Mouse (Mus musculus) forebrain, postnatal 0 days (tissue): ENCODE results near the gene Nup133. TPM values are rescaled to one million over a fixed set of nuclear protein-coding genes. Genes with fewer than 3 reads are reported as not detected.

Source experiments
- ATAC-seq: fragments of 200-750 bp; cut with Nextera tagmentation; 2 replicates; pipeline ENCODE4 v1.8.0; 2017; ENCODE audit warnings: mild to moderate bottlenecking, moderate library complexity
- DNase-seq: peaks from one replicate; pipeline ENCODE4 v3.0.0-alpha.2; 2015
- H3K27ac ChIP-seq: fragments of 300-500 bp; sonication (generic); 2 replicates; pipeline ENCODE4 v1.5.1; 2014; ENCODE audit warnings: low read depth, mild to moderate bottlenecking, antibody characterized with exemption, low read length, moderate library complexity, mixed read lengths
- H3K27me3 ChIP-seq: fragments of 300-500 bp; sonication (generic); 2 replicates; pipeline ENCODE4 v1.6.1; 2014; ENCODE audit warnings: mild to moderate bottlenecking, low read length, mixed read lengths; ENCODE audit not compliant: insufficient read depth
- H3K36me3 ChIP-seq: fragments of 300-500 bp; sonication (generic); 2 replicates; pipeline ENCODE4 v1.6.1; 2014; ENCODE audit warnings: mild to moderate bottlenecking, moderate library complexity; ENCODE audit not compliant: insufficient read depth
- H3K4me1 ChIP-seq: fragments of 300-500 bp; sonication (generic); 2 replicates; pipeline ENCODE4 v1.6.1; 2014; ENCODE audit warnings: antibody characterized with exemption; ENCODE audit not compliant: insufficient read depth
- H3K4me2 ChIP-seq: fragments of 300-500 bp; sonication (generic); 2 replicates; pipeline ENCODE4 v1.6.1; 2014; ENCODE audit warnings: low read depth, mild to moderate bottlenecking, moderate library complexity
- H3K4me3 ChIP-seq: fragments of 300-500 bp; sonication (generic); 2 replicates; pipeline ENCODE4 v1.5.1; 2014; ENCODE audit warnings: low read depth, low read length, mixed read lengths
- H3K9ac ChIP-seq: fragments of 300-500 bp; sonication (generic); 2 replicates; pipeline ENCODE4 v1.6.1; 2014; ENCODE audit warnings: mild to moderate bottlenecking
- H3K9me3 ChIP-seq: fragments of 300-500 bp; sonication (generic); 2 replicates; pipeline ENCODE4 v1.6.1; 2016; ENCODE audit warnings: low read length
- CTCF ChIP-seq: sonication (generic); IDR thresholded peaks from 2 replicates; pipeline ENCODE4 v1.5.1; 2016; ENCODE audit warnings: antibody characterized with exemption, control low read depth, low read depth
- WGBS: fragments of 180-500 bp; shearing (Covaris S2); extraction: QIAGEN DNeasy Blood & Tissue Kit; methylation state at CpG from one replicate; pipeline ENCODE4 v1.1.7; 2014; 5-methylcytosine and 5-hydroxymethylcytosine counted together
- polyA plus RNA-seq: library from polyadenylated mRNA; unstranded; fragments of >200 nt; fragmentation: Nextera tagmentation; extraction: Ambion mirVana; gene quantifications from 2 replicates; pipeline ENCODE4 v1.2.1, GENCODE M21; 2015
- total RNA-seq: library from RNA; depleted of rRNA; stranded (reverse); fragments of >200 nt; gene quantifications from 2 replicates; pipeline ENCODE4 v1.2.3, GENCODE M21; 2014; rRNA removed

Gene Nup133
- total and polyA plus RNA-seq, 2 experiments from 2014 or later: 17.3 to 31.8 TPM

DNA sequence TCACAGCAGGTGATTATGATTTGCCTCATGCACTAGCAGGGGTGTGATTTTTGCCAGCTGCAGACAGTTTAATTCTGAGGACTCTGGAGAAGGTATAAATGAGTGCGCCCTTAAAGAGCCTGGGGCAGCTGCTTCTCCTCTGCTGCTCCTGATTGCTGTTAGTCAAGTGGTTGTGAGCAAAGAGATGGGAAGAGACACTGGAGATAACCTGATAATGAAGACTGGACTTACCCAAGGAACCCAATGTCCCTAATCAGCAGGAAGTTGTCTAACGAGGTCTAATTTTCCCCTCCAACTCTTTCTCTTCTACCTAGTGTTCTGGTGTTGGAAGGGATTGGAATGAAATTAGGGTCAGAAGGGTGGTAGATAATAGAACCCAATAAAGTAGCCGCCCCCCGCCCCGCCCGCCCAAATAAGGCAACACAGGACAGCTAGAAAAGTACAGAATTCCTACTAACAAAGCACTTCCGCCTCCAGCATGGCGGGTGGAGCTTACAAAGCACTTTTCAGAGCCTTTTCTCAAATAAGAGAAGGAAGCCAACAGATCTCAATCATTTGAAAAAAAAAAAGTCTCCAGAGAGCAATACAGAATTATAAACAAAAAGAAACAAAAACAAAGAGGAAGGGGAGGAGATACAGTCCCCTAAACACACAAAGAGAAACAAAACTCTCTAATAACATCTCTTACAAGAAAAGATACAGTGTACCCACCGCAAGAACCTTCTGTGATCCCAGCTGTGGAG, 94.2 kb downstream of the Nup133 start:
- TF ChIP-seq CTCF: no peak
- WGBS: 76% methylated on average over 9 of the region's 9 CpGs
- ATAC-seq: no peak
- no peaks in the 10 kb centered on the region for H3K27me3 ChIP-seq
- H3K36me3 ChIP-seq: no peaks in the 10 kb centered on the region
- no peak overlapping the region for H3K9ac ChIP-seq
- H3K4me3 ChIP-seq: no peak overlapping the region
- H3K27ac ChIP-seq: no peak overlapping the region
- H3K4me1 ChIP-seq: peaks cover 8% of the 10 kb centered on the region; the same call in 1 of the 2 replicates
- H3K4me2 ChIP-seq: no peak overlapping the region
- no peak for DNase-seq
- no peaks in the 10 kb centered on the region for H3K9me3 ChIP-seq

DNA sequence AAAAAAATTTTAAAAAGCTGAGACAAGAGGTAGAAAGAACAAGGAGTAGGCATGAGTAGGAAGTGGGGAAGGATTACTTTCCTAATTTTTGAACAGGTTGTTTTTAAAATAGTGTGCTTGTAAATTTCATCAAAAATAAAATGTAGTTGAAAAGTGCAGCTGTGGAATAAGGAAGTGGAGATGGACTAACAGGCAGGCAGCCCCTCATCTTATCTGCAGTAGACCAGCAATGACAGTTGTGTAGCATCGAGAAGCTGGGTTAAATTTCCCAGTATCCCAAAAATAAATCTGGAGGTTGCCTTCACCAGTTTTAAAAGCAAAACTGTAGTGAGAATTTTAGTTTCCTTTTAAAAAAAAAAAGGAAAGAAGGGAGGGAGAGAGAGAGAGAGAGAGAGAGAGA, 94.8 kb downstream of the Nup133 start:
- H3K9ac ChIP-seq: no peak overlapping the region
- no peak overlapping the region for H3K4me3 ChIP-seq
- TF ChIP-seq CTCF: no peak
- no peak for ATAC-seq
- WGBS: 86% methylated on average over 1 of the region's 1 CpGs
- no peaks in the 10 kb centered on the region for H3K27me3 ChIP-seq
- no peaks in the 10 kb centered on the region for H3K9me3 ChIP-seq
- no peak for DNase-seq
- H3K27ac ChIP-seq: no peak overlapping the region
- H3K4me1 ChIP-seq: peaks cover 8% of the 10 kb centered on the region; the same call in 1 of the 2 replicates
- no peaks in the 10 kb centered on the region for H3K36me3 ChIP-seq
- no peak overlapping the region for H3K4me2 ChIP-seq

- TF ChIP-seq CTCF: no peak
- Histone ChIP-seq H3K4me2 (no peak overlapping the region), H3K4me3 (no peak overlapping the region), H3K4me1 (no peaks in the 10 kb centered on the region), H3K27me3 (no peaks in the 10 kb centered on the region), H3K9me3 (no peaks in the 10 kb centered on the region), H3K27ac (no peak overlapping the region), H3K9ac (no peak overlapping the region), H3K36me3 (no peaks in the 10 kb centered on the region)
- ATAC-seq: no peak
- no peak for DNase-seq
- 72% methylated on average over 5 of the region's 5 CpGs for WGBS
These were observed 97.5 kb downstream of the Nup133 start for GRCm38 (mm10) chr8:123851590-123851989.

- no peak overlapping the region for H3K4me3 ChIP-seq
- H3K4me1 ChIP-seq: no peaks in the 10 kb centered on the region
- H3K4me2 ChIP-seq: no peak overlapping the region
- no peaks in the 10 kb centered on the region for H3K27me3 ChIP-seq
- no peaks in the 10 kb centered on the region for H3K36me3 ChIP-seq
- no peak for ATAC-seq
- no peak for DNase-seq
- no peaks in the 10 kb centered on the region for H3K9me3 ChIP-seq
- H3K27ac ChIP-seq: no peak overlapping the region
- no peak overlapping the region for H3K9ac ChIP-seq
- WGBS: 90% methylated on average over 4 of the region's 4 CpGs
- no peak for TF ChIP-seq CTCF
These were observed 99.7 kb downstream of the Nup133 start for GRCm38 (mm10) chr8:123849352-123849751.

DNA sequence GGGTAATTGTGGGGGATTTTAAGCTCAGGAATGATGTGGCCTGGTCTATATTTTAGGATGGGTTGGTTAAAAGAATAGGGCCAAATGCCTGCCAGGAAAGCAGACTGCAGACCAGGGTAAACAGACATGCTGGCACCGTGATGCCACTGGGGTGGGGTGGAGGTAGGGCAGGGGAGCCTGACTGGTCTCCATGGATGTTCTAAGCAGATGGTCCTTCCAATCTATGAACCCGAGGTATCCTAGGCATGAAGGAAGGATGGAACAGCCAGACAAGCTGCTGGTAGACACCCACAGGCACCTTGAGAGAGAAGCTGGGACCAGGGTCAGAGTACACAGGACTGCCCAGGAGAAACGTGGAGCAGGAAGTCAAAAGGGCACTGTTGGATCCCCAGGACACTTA, 101.5 kb downstream of the Nup133 start:
- WGBS: 65% methylated on average over 3 of the region's 3 CpGs
- no peak for TF ChIP-seq CTCF
- H3K4me3 ChIP-seq: no peak overlapping the region
- ATAC-seq (no peak), DNase-seq (no peak)
- H3K27ac ChIP-seq: no peak overlapping the region
- no peaks in the 10 kb centered on the region for H3K27me3 ChIP-seq
- H3K9ac ChIP-seq: no peak overlapping the region
- no peaks in the 10 kb centered on the region for H3K36me3 ChIP-seq
- H3K4me2 ChIP-seq: no peak overlapping the region
- H3K9me3 ChIP-seq: no peaks in the 10 kb centered on the region
- no peaks in the 10 kb centered on the region for H3K4me1 ChIP-seq

Other genes with a start within 250 kb of the Nup133 start
- gene Rab4a, start 143.3 kb downstream of the Nup133 start, total RNA-seq: 70.9 and 72.8 TPM in 2 replicates
- 113 and 127 TPM in 2 replicates for gene Rab4a, start 143.3 kb downstream of the Nup133 start, polyA plus RNA-seq
- 19.5 and 21.8 TPM in 2 replicates for gene Ccsap, start 89.1 kb downstream of the Nup133 start, total RNA-seq
- 10.0 and 10.6 TPM in 2 replicates for gene Ccsap, start 89.1 kb downstream of the Nup133 start, polyA plus RNA-seq
- gene Acta1, start 54.5 kb downstream of the Nup133 start, total RNA-seq: 10.5 and 20.1 TPM in 2 replicates
- 17.1 and 20.4 TPM in 2 replicates for gene Acta1, start 54.5 kb downstream of the Nup133 start, polyA plus RNA-seq
- gene Abcb10, start 33.9 kb upstream of the Nup133 start, total RNA-seq: 33.7 and 35.4 TPM in 2 replicates
- 8.3 and 10.4 TPM in 2 replicates for gene Abcb10, start 33.9 kb upstream of the Nup133 start, polyA plus RNA-seq
- 33.3 and 39.8 TPM in 2 replicates for gene Taf5l, start 72.1 kb upstream of the Nup133 start, total RNA-seq
- gene Taf5l, start 72.1 kb upstream of the Nup133 start, polyA plus RNA-seq: 24.4 and 26.7 TPM in 2 replicates
- 12.7 and 14.8 TPM in 2 replicates for gene Urb2, start 72.2 kb upstream of the Nup133 start, total RNA-seq
- gene Urb2, start 72.2 kb upstream of the Nup133 start, polyA plus RNA-seq: 1.2 and 1.8 TPM in 2 replicates